Mouse (Mus musculus) layer of hippocampus, adult 9-10 months (tissue): ENCODE data around the gene Nfkbie.

Experiments used
- DNase-seq: peaks from one replicate; pipeline ENCODE4 v3.0.0; 2022; ENCODE audit warnings: low spot score

Gene Nfkbie

GRCm38 (mm10) chr17:45597787-45598186 lies 42.3 kb downstream of the Nfkbie start:
- no peak for DNase-seq

GRCm38 (mm10) chr17:45598376-45598775 lies 42.9 kb downstream of the Nfkbie start:
- DNase-seq = no peak

- DNase-seq = no peak
Observed at GRCm38 (mm10) chr17:45598891-45599290, 43.4 kb downstream of the Nfkbie start.

GRCm38 (mm10) chr17:45599446-45600242 lies 44.1 kb downstream of the Nfkbie start, which contains the start of gene Slc29a1:
Gene Slc29a1 (minus strand): TSS chr17:45599606.
- DNase-seq = no peak

- DNase-seq = no peak
Observed at GRCm38 (mm10) chr17:45600267-45600666, 44.8 kb downstream of the Nfkbie start.

- DNase-seq = no peak
Observed at GRCm38 (mm10) chr17:45601325-45601724, 45.8 kb downstream of the Nfkbie start.

- DNase-seq = no peak
Observed at GRCm38 (mm10) chr17:45601877-45602304, 46.4 kb downstream of the Nfkbie start, which contains the start of gene Mymx. Gene Mymx (minus strand): TSS chr17:45602102.

GRCm38 (mm10) chr17:45602984-45603383 lies 47.5 kb downstream of the Nfkbie start:
- DNase-seq = no peak

- no peak for DNase-seq
Observed at GRCm38 (mm10) chr17:45606992-45607879, 51.7 kb downstream of the Nfkbie start.

- DNase-seq = no peak
Observed at GRCm38 (mm10) chr17:45608396-45608795, 52.9 kb downstream of the Nfkbie start.

GRCm38 (mm10) chr17:45610144-45610866 lies 54.8 kb downstream of the Nfkbie start:
- DNase-seq = no peak

- DNase-seq = no peak
Observed at GRCm38 (mm10) chr17:45612008-45612407, 56.5 kb downstream of the Nfkbie start.
